Mouse (Mus musculus): ENCODE data around the gene Tmem242. TPM values are rescaled to one million over a fixed set of nuclear protein-coding genes. Genes with fewer than 3 reads are reported as not detected.

The Tmem242 gene
- total RNA-seq, 1 experiment from 2014 or later, result 121 TPM

DNA sequence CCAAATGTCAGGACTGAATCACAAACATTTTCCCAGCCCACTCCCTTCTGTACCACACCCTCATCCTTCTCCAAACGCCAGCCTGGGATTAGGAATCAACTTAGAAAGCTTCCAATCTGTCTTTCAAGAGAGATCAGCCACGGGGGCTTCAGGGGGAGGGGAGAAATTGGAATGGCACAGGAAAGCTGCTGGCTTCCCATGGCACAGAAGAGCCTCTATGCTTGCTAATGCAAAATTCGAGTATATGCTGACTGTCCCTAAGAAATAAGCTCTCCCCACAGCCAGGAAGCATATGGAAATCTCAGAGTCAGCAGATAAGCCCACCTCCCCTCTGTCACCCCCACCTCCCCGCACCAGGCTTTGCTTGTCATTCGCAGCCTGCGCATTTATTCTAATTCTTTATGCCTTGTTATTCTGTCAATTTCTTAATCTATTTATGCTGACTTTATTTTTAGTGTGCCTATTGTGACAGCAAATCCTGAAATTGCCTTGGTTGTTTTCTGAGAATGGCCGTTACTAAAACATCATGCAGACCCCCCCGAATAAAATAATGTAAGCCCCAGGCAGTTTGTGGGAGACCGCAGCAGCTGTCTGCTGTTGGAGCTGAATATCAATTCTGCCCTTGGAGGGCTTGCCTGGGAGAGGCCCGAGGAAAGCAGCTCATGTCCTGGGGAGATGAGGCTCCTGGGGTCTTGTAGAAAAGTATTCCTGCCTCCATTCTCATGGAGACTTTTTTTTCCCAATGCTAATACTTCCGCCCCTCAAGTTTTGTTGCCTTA, 62.7 kb downstream of the Tmem242 start:
- no peak for DNase-seq

DNA sequence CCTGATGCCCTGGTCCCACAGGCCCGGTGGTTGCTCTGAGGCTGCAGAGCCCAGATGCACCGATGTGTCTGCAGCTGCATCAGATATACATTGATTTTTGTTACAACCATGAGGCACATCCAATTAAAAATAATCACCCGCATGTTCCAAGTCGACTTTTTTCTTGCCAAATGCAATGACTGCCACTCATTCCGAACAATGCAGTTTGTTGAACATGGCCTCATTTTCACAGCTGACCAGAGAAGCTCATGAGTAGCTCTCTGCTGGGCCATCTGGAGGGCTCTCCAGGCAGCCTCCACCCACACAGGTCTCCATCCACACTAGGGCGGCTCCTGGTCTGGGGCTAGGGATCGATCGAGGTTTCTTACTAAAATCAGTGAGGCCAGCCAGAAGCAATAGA, 67.1 kb downstream of the Tmem242 start:
- no peak for DNase-seq

DNA sequence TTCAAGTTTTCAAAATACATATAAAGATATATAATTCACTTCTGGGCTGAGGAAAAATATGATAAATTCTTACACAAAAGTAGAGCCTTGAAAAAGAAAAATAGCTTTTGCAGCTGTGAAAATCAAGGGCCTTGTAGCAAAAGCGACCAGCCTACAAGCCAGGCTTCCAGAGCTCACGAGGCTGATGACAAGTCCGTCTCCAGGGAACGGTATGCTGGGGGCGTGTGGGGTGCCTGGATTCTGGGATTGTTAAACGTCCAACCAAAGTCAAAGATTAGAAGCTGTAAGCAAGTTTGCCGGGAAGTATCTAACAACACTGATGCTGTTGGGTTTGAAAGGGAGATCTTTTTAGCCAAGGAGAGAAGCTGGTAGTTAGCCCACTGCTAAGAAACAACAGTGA, 68.5 kb downstream of the Tmem242 start:
- DNase-seq, result no peak

DNA sequence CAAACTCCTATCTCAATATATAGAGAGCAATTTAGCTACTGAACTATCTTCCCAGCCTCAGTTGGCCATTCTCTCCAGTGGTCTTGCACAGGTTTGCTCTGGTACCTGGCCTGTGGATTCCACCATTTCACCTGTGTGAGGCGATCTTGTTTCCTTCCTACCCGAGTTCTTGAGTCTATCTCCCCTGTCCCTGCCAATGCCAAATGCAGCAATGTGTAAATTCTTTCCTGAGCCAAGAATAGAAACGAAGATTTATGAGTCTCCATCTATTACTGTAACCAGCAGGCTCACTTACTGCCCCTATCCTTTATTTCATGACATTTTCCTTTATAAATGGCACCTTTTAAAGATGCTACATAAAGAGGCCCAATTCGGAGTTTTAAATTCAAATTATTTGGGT, 69.0 kb downstream of the Tmem242 start:
- no peak for DNase-seq

DNA sequence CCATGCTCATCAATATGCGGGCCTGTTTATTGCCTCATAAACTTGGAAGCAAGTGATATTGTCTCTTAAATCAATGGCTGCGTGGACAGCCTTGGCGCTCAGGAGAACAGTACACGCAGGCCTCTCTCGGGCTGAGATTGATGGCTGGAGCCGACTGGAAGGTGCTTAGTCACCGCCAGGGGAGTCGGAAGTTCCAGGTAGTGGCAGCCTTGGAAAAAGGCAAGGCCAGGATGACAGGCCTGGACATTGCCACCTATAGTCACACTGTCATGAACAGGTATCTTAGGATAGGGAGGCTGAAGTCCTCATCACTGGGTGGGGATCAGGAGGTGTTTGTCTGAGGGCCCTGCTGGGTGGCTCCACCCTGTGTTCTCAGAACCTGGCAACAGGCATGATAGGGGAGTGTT, 74.1 kb downstream of the Tmem242 start:
- peak; percentile 27 for DNase-seq

Small RNA genes lying within 50 kb of the gene (microRNA-seq; reads per million reads assigned to microRNA genes)
- gene Gm22475, result 0 reads per million in 2 experiments

Other genes starting within 250 kb of the Tmem242 start
- 1.1 and 1.5 TPM in 2 replicates for gene Ldhal6b, start 21.5 kb downstream of the Tmem242 start, total RNA-seq (2021)
- gene Zdhhc14, start 52.3 kb upstream of the Tmem242 start, total RNA-seq (2021), result 6.5 and 7.0 TPM in 2 replicates